Mouse (Mus musculus): ENCODE measurements around the gene Twist1.

- TF ChIP-seq CTCF (conservative IDR thresholded peaks at IDR 0.05; ENCODE audit: low read length): no peak
- TF ChIP-seq NANOG (IDR thresholded peaks at IDR 0.05; ENCODE audit: borderline replicate concordance, low read length): no peak
Observed at GRCm38 (mm10) chr12:33962118-33962772, 4.8 kb downstream of the Twist1 start.

All from E14TG2a.4 (cell line).